Mouse (Mus musculus) stomach, embryonic 14.5 days (tissue): ENCODE measurements around the gene Rnf217. TPM values are rescaled to one million over a fixed set of nuclear protein-coding genes. Genes with fewer than 3 reads are reported as not detected.

Experiments used
- ATAC-seq: fragments of 200-750 bp; cut with Nextera tagmentation; 2 replicates; pipeline ENCODE4 v1.8.0; 2017; ENCODE audit warnings: low read depth, moderate TSS enrichment; ENCODE audit not compliant: insufficient number of reproducible peaks, insufficient read depth, low FRiP score
- H3K27ac ChIP-seq: fragments of 300-500 bp; sonication (generic); 2 replicates; pipeline ENCODE4 v1.5.1; 2014; ENCODE audit warnings: mild to moderate bottlenecking, low read length, moderate library complexity, mixed read lengths
- H3K27me3 ChIP-seq: fragments of 300-500 bp; sonication (generic); 2 replicates; pipeline ENCODE4 v1.6.1; 2014; ENCODE audit warnings: low read length, control low read depth, mixed read lengths; ENCODE audit not compliant: control insufficient read depth, insufficient read depth
- H3K36me3 ChIP-seq: fragments of 300-500 bp; sonication (generic); 2 replicates; pipeline ENCODE4 v1.6.1; 2014; ENCODE audit warnings: mild to moderate bottlenecking, control low read depth, low read length, moderate library complexity, mixed read lengths; ENCODE audit not compliant: control insufficient read depth, insufficient read depth
- H3K4me1 ChIP-seq: fragments of 300-500 bp; sonication (generic); 2 replicates; pipeline ENCODE4 v1.6.1; 2014; ENCODE audit warnings: low read length, control low read depth, mixed read lengths; ENCODE audit not compliant: control insufficient read depth, insufficient read depth
- H3K4me2 ChIP-seq: fragments of 300-500 bp; sonication (generic); replicated peaks from 2 replicates; pipeline ENCODE4 v1.6.1; 2014; ENCODE audit warnings: low read depth, low read length, control low read depth
- H3K4me3 ChIP-seq: fragments of 300-500 bp; sonication (generic); 2 replicates; pipeline ENCODE4 v1.5.1; 2014; ENCODE audit warnings: low read depth, low read length, control low read depth
- H3K9ac ChIP-seq: fragments of 300-500 bp; sonication (generic); replicated peaks from 2 replicates; pipeline ENCODE4 v1.6.1; 2014; ENCODE audit warnings: low read depth, mild to moderate bottlenecking, control low read depth, low read length, moderate library complexity, mixed read lengths
- H3K9me3 ChIP-seq: fragments of 300-500 bp; sonication (generic); 2 replicates; pipeline ENCODE4 v1.6.1; 2016; ENCODE audit warnings: low read depth, low read length, control low read depth; ENCODE audit not compliant: control insufficient read depth
- WGBS: fragments of 180-500 bp; shearing (Covaris S2); extraction: QIAGEN DNeasy Blood & Tissue Kit; methylation state at CpG from one replicate; pipeline ENCODE4 v1.1.7; 2014; 5-methylcytosine and 5-hydroxymethylcytosine counted together
- polyA plus RNA-seq: library from polyadenylated mRNA; unstranded; fragments of >200 nt; fragmentation: Nextera tagmentation; extraction: Ambion mirVana; gene quantifications from 2 replicates; pipeline ENCODE4 v1.2.1, GENCODE M21; 2014

Gene Rnf217
- polyA plus RNA-seq, 1 experiment from 2014 or later, result 3.5 TPM

- WGBS, result 72% methylated on average over 5 of the region's 5 CpGs
- no peak overlapping the region for H3K27ac ChIP-seq
- no peaks in the 10 kb centered on the region for H3K4me1 ChIP-seq
- no peaks in the 10 kb centered on the region for H3K27me3 ChIP-seq
- no peaks in the 10 kb centered on the region for H3K36me3 ChIP-seq
- no peak; the same call in 1 of the 2 replicates for ATAC-seq
- H3K9me3 ChIP-seq, result no peaks in the 10 kb centered on the region
- no peak overlapping the region for H3K4me3 ChIP-seq
- H3K9ac ChIP-seq, result no peak overlapping the region
- H3K4me2 ChIP-seq, result no peak overlapping the region
Measured at GRCm38 (mm10) chr10:31501644-31502043, 107.3 kb downstream of the Rnf217 start.

GRCm38 (mm10) chr10:31496931-31497330, 112.1 kb downstream of the Rnf217 start:
- Histone ChIP-seq H3K4me3 (no peak overlapping the region), H3K9me3 (no peaks in the 10 kb centered on the region)

GRCm38 (mm10) chr10:31495826-31496225, 113.2 kb downstream of the Rnf217 start:
- Histone ChIP-seq H3K4me3 (no peak overlapping the region), H3K9ac (no peak overlapping the region), H3K27ac (no peak overlapping the region), H3K4me1 (no peaks in the 10 kb centered on the region), H3K4me2 (no peak overlapping the region), H3K27me3 (no peaks in the 10 kb centered on the region), H3K36me3 (no peaks in the 10 kb centered on the region), H3K9me3 (no peaks in the 10 kb centered on the region)
- 66% methylated on average over 3 of the region's 3 CpGs for WGBS
- ATAC-seq, result no peak

More at GRCm38 (mm10) chr10:31496931-31497330, 112.1 kb downstream of the Rnf217 start:
- WGBS, result 75% methylated on average over 2 of the region's 2 CpGs
- Histone ChIP-seq H3K4me1 (no peaks in the 10 kb centered on the region), H3K9ac (no peak overlapping the region), H3K4me2 (no peak overlapping the region), H3K36me3 (no peaks in the 10 kb centered on the region), H3K27ac (no peak overlapping the region), H3K27me3 (no peaks in the 10 kb centered on the region)
- ATAC-seq, result no peak

- Histone ChIP-seq H3K9ac (no peak overlapping the region), H3K36me3 (no peaks in the 10 kb centered on the region), H3K4me1 (no peaks in the 10 kb centered on the region), H3K9me3 (peaks cover 8% of the 10 kb centered on the region; the same call in 1 of the 2 replicates), H3K4me3 (no peak overlapping the region), H3K4me2 (no peak overlapping the region), H3K27me3 (no peaks in the 10 kb centered on the region), H3K27ac (no peak overlapping the region)
- 88% methylated on average over 1 of the region's 1 CpGs for WGBS
- ATAC-seq, result no peak
Measured at GRCm38 (mm10) chr10:31494296-31494695, 114.7 kb downstream of the Rnf217 start.

GRCm38 (mm10) chr10:31467043-31467898, 141.7 kb downstream of the Rnf217 start:
- Histone ChIP-seq H3K4me3 (no peak overlapping the region), H3K27ac (no peak overlapping the region)
- 38% methylated on average over 10 of the region's 10 CpGs for WGBS

GRCm38 (mm10) chr10:31465840-31466541, 143.0 kb downstream of the Rnf217 start:
- no peak overlapping the region for H3K4me2 ChIP-seq
- WGBS, result 77% methylated on average over 6 of the region's 6 CpGs
- H3K27ac ChIP-seq, result no peak overlapping the region
- H3K4me3 ChIP-seq, result no peak overlapping the region
- H3K36me3 ChIP-seq, result no peaks in the 10 kb centered on the region
- H3K9ac ChIP-seq, result no peak overlapping the region
- H3K4me1 ChIP-seq, result 0 out of 2 replicates have a peak, but pooled peaks cover 4% of the 10 kb centered on the region
- no peak for ATAC-seq
- H3K27me3 ChIP-seq, result no peaks in the 10 kb centered on the region
- no peaks in the 10 kb centered on the region for H3K9me3 ChIP-seq

More at GRCm38 (mm10) chr10:31467043-31467898, 141.7 kb downstream of the Rnf217 start:
- no peak overlapping the region for H3K4me2 ChIP-seq
- no peak for ATAC-seq
- H3K9me3 ChIP-seq, result no peaks in the 10 kb centered on the region
- H3K9ac ChIP-seq, result no peak overlapping the region
- 0 out of 2 replicates have a peak, but pooled peaks cover 4% of the 10 kb centered on the region for H3K4me1 ChIP-seq
- no peaks in the 10 kb centered on the region for H3K27me3 ChIP-seq
- H3K36me3 ChIP-seq, result no peaks in the 10 kb centered on the region

- H3K4me3 ChIP-seq, result no peak overlapping the region
- H3K4me2 ChIP-seq, result no peak overlapping the region
- no peak overlapping the region for H3K27ac ChIP-seq
- ATAC-seq, result no peak
- no peaks in the 10 kb centered on the region for H3K27me3 ChIP-seq
- no peaks in the 10 kb centered on the region for H3K9me3 ChIP-seq
- 63% methylated on average over 4 of the region's 4 CpGs for WGBS
- no peaks in the 10 kb centered on the region for H3K36me3 ChIP-seq
- H3K4me1 ChIP-seq, result 0 out of 2 replicates have a peak, but pooled peaks cover 4% of the 10 kb centered on the region
- no peak overlapping the region for H3K9ac ChIP-seq
Measured at GRCm38 (mm10) chr10:31465424-31465823, 143.6 kb downstream of the Rnf217 start.

- Histone ChIP-seq H3K36me3 (no peaks in the 10 kb centered on the region), H3K27ac (no peak overlapping the region), H3K27me3 (no peaks in the 10 kb centered on the region), H3K9me3 (no peaks in the 10 kb centered on the region), H3K4me3 (no peak overlapping the region), H3K9ac (no peak overlapping the region), H3K4me2 (no peak overlapping the region), H3K4me1 (0 out of 2 replicates have a peak, but pooled peaks cover 4% of the 10 kb centered on the region)
- WGBS, result 87% methylated on average over 2 of the region's 2 CpGs
- ATAC-seq, result no peak
Measured at GRCm38 (mm10) chr10:31463044-31463443, 145.9 kb downstream of the Rnf217 start.
